Mouse (Mus musculus): Measurements from ENCODE around the gene Ccdc8. TPM values are rescaled to one million over a fixed set of nuclear protein-coding genes. Genes with fewer than 3 reads are reported as not detected.
"Not testable (repeated sequence)": the region's sequence is repeated elsewhere in the genome, so short reads cannot be mapped to it uniquely, and the experiment has no call there.

Ccdc8 gene
- 1 to 10 TPM; 1.9 to 2.3 (median 2.1) TPM for total RNA-seq (2022)

- no peak for DNase-seq (ENCODE audit: low spot score in 2 of 2)
These were observed at the start of gene Ccdc8 for GRCm38 (mm10) chr7:16992451-16992807. Gene Ccdc8 (plus strand): TSS chr7:16992708.

DNA sequence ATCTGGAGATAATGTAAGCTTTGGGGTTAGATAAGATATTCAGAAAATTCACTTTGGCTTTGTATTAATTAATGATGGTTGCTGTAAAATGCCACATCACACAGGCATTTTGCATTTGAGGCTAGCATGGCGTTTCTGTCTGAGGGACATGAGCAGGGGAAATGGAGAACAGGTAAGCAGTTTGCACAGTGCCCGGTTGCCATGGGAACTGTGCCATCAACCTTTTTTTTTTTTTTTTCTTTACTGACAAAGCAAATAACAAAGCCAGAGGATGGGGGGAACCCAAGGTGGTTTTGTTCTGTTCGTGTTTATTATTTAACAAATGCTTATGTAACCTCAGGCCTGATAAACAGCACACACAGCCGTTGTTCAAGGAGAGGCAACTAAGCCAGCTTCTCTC is 49.6 kb upstream of the Ccdc8 start:
- DNase-seq (ENCODE audit: low spot score in 2 of 2), result no peak

- peak; percentile 79 to 91 for DNase-seq (ENCODE audit: low spot score in 2 of 2)
These were observed 48.3 kb upstream of the Ccdc8 start, which contains the start of gene Pnmal2 for GRCm38 (mm10) chr7:16944061-16944807. Gene Pnmal2 (plus strand): TSS chr7:16944682.

- DNase-seq (ENCODE audit: low spot score in 2 of 2), result no peak
These were observed 47.6 kb upstream of the Ccdc8 start for GRCm38 (mm10) chr7:16944808-16945315.

GRCm38 (mm10) chr7:16945419-16945818 is 47.1 kb upstream of the Ccdc8 start:
- DNase-seq (ENCODE audit: low spot score in 2 of 2), result no peak

GRCm38 (mm10) chr7:16946441-16947348 is 45.8 kb upstream of the Ccdc8 start:
- DNase-seq (ENCODE audit: low spot score in 2 of 2), result no peak

DNA sequence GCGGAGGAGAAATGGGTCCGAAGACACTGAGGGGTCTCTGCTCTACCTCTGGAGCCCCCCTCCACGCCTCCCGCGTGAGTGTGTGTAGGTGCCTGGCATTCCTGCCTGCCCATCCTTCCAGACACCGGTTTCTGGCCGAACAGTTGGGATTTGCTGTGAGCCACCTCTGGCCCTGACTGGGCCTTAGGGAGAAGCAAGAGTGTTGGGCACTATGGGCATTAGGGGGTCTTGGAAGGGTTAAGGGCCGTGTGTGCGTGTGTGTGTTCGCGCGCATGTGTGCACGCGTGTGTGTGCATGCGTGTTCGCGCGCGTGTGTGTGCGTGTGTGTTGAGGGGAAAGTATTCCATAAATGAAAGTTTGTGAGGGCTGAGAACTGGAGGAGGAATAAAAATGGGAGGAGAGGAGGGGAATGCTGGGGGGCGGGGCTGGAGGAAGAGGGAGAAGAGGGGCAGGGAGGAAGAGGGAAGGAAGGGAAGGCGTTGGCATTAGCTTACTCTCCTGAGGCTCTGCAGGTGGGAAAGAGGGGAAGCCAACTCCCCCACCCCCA is 45.1 kb upstream of the Ccdc8 start:
- DNase-seq (ENCODE audit: low spot score in 2 of 2), result no peak

GRCm38 (mm10) chr7:16947959-16948361 is 44.5 kb upstream of the Ccdc8 start:
- no peak for DNase-seq (ENCODE audit: low spot score in 2 of 2)

- DNase-seq (ENCODE audit: low spot score in 2 of 2), result no peak
These were observed 43.5 kb upstream of the Ccdc8 start for GRCm38 (mm10) chr7:16948923-16949458.

GRCm38 (mm10) chr7:16949908-16950841 is 42.3 kb upstream of the Ccdc8 start:
- DNase-seq (ENCODE audit: low spot score in 2 of 2), result peak; percentile 68 to 83

DNA sequence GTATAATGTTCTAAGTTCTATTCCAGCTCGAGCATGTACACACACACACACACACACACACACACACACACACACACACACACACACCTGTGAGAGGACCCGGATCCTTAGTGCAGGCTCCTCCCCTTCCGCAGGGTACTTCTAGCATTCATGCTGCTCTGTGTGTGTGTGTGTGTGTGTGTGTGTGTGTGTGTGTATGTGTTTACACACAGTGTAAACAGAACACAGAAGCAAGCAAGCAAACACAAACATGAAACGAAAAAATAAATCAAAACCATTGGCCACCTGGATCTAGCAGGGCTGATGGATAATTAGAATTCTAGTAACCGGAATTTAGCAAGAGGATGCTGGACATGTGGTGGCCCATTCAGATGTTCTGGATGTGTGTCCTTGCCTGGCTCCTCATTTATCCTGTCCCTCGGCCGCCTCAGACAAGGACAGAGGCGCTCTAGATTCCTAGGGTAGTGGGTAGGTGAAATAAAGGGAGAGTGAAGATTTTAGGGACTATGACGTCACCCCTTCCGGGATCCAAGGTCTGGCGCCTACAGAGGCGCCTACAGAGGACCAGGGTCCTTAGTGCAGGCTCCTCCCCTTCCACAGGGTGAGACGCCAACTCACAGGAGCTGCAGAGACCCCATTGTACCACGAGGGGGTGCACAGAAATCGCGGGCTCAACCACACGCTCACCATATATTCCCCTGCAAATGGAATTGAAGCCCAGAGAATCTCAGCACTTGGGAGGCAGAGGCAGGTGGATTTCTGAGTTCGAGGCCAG is 41.5 kb upstream of the Ccdc8 start:
- peak; percentile 62 to 77 for DNase-seq (ENCODE audit: low spot score in 2 of 2)

- DNase-seq (ENCODE audit: low spot score in 2 of 2), result not testable (repeated sequence)
These were observed 38.7 kb upstream of the Ccdc8 start for GRCm38 (mm10) chr7:16953776-16954175.

DNA sequence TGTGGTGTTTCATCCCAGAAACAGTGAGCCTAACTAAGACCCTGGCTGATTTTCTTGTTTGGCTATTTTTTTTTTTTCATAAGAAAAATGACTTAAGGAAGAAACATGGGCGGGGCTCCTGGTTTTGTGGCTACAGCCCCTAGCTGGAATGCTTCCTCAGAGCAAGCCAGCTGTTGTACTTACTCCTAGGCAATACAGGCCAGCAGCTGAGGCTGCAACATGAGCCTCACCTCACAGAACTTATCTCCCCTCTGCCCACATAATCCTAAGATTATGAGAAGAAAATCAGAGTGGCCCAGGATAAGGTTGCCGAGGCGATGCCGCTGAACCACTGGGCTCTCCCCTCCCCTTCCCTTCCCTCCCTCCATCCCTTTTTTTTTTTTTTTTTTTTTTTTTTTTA is 36.8 kb upstream of the Ccdc8 start:
- DNase-seq (ENCODE audit: low spot score in 2 of 2), result no peak

- peak; percentile 57 to 77 for DNase-seq (ENCODE audit: low spot score in 2 of 2)
These were observed 35.9 kb upstream of the Ccdc8 start for GRCm38 (mm10) chr7:16956410-16957265.

DNA sequence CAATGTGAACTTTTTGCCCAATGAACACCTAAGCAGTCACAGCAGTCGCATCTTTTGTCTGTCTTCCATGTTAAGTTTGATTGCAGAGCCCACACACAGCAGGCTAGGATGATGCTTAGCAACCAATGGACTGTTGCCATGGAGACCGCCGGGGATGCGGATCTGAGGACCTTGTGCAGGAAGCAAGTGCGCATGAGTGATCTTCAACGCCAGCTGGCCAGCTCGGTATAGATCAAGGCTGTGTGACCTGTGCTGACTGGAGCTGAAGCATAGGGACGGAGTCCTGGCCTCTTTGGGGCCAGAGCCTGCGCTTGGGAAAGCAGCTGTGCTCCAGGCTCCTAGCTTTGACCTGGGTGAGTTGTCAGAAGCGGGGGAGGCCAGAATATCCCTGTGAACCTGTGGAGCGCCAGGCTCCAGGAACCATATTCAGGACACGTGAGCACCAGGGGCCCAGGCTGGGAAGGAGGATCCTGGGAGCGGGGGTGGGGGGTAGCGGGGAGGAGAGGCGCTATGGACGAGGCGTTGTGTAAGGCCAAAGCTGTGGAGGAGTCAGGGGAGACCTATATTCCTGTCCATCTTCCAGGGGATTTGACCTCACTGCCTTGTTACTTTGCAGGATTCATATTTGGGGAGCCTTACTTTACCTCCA is 32.8 kb upstream of the Ccdc8 start, which contains the start of gene Pnmal1:
Gene Pnmal1 (plus strand): TSS at position 141 of the 649 bp plus-strand sequence.
- DNase-seq (ENCODE audit: low spot score in 2 of 2), result peak; percentile 69 to 97

DNA sequence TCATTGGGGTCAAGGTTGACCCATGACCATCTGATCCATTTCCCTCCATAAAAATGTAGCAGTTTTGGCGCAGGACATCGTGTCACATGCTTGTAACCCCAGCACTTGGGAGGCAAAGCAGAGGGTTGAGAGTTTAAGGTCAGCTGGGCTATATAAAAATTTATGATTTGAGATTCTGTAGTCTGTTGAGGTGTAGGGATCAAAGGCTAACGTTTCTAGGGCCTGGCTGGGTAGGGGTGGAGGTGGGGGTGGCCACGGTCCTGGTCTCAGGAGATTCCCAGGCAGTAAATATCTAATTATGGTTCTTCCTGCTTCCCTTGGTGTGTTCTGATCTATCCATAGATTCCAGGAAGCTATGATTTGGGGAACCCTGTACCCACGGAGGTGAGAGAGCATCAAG is 30.8 kb upstream of the Ccdc8 start:
- DNase-seq (ENCODE audit: low spot score in 2 of 2), result no peak

DNA sequence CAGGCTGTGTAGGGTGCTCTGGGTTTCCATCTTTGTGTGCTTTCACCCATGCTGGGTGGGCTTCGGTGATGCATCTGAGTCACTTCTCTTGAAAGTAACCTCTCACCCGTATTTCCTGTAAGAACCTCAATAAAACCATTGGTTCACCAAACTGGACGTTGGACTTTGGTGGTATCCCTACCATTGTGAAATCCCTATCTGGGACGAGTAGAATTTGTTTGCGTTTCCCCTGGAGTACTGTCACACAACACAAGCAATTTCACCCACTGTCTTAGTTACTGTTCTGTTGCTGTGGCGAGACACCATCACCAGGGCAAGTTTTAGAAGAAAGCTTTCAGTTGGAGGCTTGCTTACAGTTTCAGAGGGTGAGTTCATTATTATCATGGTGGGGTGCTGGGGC is 24.1 kb upstream of the Ccdc8 start:
- no peak for DNase-seq (ENCODE audit: low spot score in 2 of 2)

GRCm38 (mm10) chr7:16971160-16971559 is 21.3 kb upstream of the Ccdc8 start:
- no peak for DNase-seq (ENCODE audit: low spot score in 2 of 2)
